Mouse (Mus musculus) left cerebral cortex, postnatal 14 days (tissue): ENCODE results near the gene Tiam1. TPM values are rescaled to one million over a fixed set of nuclear protein-coding genes. Genes with fewer than 3 reads are reported as not detected.

Source experiments
- DNase-seq, 2 experiments: peaks; one replicate each; pipeline ENCODE4 v3.0.0; 2021 to 2022; ENCODE audit warnings: low spot score in 2 of 2, mixed read lengths in 1 of 2
- intact Hi-C: fragments of 180-260 bp; cut with DNase I; formaldehyde crosslinking; loops from one replicate; pipeline ENCODE4 v1.15.1; 2025
- total RNA-seq, 2 experiments: library from RNA; stranded (reverse); gene quantifications; 2 replicates each; pipeline ENCODE4 v1.2.3; 2021

Gene Tiam1
- total RNA-seq, 2 experiments from 2014 or later = 88.5 to 101 TPM

DNA sequence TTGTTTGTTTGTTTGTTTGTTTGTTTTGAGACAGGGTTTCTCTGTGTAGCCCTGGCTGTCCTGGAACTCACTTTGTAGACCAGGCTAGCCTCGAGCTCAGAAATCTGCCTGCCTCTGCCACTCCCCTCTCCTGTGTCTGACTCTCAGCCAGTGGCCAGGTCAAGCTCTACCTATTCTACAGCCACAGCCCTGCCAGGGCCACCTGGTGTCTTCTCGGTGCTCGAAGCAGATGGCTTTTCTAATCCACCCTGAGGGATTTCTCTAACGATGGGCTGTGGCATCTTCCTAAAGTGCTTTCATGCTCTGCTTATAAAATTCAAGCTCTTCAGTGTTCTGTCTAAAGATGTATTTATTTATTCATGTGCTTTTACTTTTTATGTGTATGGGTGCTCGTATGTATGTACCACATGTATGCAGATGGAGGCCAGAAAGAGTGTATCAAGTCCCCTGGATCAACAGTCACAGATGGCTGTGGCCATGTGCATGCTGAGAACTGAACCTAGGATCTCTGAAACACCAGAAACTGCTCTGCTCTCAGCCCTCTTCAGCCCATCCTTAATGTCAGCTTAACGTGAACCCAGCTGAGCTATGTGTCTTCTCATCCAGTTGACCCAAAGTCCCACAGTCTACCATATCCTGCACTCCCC is 117.9 kb downstream of the Tiam1 start:
- no peak for DNase-seq
- intact Hi-C loops = no loop called here

DNA sequence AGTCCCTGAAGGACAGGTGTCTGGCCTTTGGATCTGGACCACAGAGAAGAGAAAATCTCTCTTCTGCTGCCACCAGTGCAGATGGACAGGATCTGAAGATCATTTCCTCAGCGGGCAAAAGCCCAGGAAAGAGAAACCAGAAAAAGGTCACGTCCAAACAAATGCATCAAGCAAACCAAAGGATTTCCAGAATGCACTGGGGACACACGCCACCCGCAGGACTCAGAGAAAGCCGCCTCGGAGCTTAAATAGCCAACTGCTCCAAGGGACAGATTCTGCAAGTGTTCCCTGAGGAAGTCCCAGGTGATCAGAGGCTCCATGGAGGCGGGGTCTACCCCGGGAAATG is 119.9 kb downstream of the Tiam1 start:
- intact Hi-C loops = no loop called here
- no peak for DNase-seq

- DNase-seq = no peak
- intact Hi-C loops = no loop called here
Measured at GRCm38 (mm10) chr16:90022932-90023664, 120.5 kb downstream of the Tiam1 start.

DNA sequence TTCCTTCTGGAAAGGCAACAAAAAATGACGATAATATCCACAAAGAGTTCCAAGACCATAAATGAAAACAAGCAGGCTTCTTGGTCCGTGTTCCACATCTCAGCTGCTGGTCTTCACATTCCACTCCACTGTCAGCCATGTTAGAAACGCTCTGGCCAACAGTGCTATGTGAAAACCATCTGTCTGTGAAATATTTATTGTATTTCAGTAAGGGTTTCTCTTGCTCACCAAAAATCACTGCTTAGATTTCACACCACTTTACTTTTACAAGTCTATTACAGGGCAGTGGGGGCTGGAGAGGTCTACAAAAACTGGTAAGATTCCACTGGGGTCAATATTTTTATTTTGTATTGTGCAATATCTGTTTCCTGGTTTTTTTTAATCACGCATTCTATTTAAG is 127.5 kb downstream of the Tiam1 start:
- intact Hi-C loops = no loop called here
- DNase-seq = no peak

DNA sequence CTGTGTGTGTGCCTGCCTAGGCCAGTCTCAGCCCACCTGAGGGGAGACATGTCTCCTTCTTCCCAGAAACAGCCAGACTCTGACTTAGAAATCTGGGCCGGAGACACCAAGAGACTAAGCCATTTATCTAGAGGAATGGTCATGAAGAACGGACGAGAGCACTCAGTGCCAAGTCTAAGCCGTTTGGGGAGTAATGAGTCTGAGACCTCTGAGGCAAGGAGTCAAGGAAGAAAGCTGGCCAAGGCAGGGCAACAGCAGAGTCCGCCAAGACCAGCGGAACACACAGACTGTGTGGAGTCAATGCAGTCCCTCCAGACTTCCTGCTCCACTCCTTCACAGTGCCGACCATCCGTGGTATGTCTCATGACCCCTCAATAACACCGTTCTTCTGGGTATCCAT is 129.0 kb downstream of the Tiam1 start:
- DNase-seq = no peak
- intact Hi-C loops = no loop called here

GRCm38 (mm10) chr16:90011521-90012181 is 131.9 kb downstream of the Tiam1 start:
- intact Hi-C loops = no loop called here
- DNase-seq = no peak

- intact Hi-C loops = no loop called here
- no peak for DNase-seq
Measured at GRCm38 (mm10) chr16:90008504-90008903, 135.1 kb downstream of the Tiam1 start.

- no peak for DNase-seq
- intact Hi-C loops = no loop called here
Measured at GRCm38 (mm10) chr16:90007391-90007977, 136.1 kb downstream of the Tiam1 start.

DNA sequence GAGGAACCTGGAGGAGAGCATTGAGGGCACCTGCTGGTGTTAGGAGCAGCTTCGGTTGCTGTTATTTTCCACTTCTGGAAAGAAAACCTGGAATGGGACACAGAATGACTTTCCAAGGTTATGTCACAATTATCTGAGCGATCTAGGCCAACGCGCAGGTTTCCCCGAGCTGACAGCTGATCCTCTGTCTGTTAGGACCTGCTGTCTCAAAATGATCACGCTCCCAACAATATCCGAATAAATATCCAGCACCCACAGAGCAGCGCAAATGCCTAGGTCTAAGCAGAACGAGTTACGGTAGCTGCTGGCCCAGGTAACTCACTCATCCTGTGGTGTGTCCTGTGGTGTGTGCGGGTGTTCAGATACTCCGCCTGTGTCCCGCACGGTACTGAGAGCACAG is 140.0 kb downstream of the Tiam1 start:
- intact Hi-C loops = no loop called here
- no peak for DNase-seq

DNA sequence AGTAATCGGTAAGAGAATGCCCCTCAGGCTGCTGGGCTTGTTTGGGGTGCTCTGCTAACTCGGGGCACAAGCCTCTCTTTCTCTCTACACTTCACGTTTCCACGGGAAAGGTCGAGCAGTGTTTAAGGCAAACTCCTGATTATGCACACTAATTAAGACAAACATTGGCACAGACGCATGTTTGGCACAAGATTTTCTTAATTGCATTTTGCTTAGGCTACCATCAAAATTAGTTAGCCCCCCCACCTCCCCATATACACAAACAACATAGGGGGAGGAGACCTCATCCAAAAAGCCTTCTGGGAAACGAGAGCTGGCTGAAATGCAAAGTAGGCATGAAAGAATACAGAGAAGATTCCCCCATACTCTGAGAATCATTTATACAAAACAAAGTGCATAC is 148.4 kb downstream of the Tiam1 start:
- intact Hi-C loops = no loop called here
- no peak for DNase-seq

GRCm38 (mm10) chr16:89993991-89994825 is 149.4 kb downstream of the Tiam1 start:
- DNase-seq = no peak
- intact Hi-C loops = no loop called here

DNA sequence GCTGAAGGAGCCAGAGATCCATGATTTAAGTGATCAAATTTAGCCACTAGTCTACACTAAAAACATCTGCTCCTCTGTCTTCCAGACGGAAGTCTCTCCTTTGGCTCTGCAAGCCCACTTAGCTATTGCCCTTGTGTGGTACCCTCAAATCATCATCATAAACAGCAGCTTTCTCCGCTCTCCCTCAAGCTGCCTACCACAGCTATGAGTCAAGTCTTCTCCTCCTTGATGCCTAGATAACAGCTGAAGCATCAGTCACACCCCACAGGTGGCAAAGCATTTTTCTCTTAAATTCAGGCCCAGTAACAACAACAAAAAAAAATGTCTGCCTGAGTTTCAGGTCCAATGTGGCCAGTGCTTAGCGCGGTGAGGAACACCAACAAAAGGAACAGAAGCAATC is 150.1 kb downstream of the Tiam1 start:
- no peak for DNase-seq
- intact Hi-C loops = no loop called here

GRCm38 (mm10) chr16:89991701-89992152 is 151.8 kb downstream of the Tiam1 start:
- DNase-seq = no peak
- intact Hi-C loops = no loop called here

DNA sequence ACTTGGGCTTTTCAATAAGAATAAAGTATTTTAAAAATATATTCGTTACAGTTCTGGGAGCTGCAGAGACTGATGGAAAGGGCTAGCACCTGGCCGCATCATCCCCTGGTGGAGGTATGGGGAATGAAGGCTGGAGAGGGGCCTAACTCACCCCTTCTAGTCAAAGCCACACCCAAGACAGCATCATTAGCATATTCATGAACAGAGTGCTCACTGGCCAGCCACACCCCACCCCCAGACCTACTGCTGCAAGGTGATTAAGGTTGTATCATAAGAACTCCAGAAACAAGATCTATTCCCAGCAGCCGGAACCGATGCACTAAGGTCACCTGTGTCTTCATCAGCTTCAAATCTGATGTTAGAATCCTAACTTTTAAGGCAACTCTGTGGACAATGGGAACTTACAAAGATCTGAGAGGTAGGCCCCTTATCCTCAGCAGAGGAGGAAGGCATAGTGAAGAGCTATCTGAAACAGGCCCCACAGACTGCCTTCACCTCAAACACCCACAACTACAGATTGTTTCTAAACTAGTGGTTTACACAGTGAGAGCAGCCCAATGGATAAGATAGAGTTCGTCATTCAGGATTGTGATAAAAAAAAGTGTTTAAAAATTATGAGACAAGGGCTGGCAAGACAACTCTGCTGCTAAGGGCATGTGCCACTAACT is 153.1 kb downstream of the Tiam1 start:
- DNase-seq = no peak
- intact Hi-C loops = no loop called here

GRCm38 (mm10) chr16:89989816-89990215 is 153.8 kb downstream of the Tiam1 start:
- no peak for DNase-seq
- intact Hi-C loops = no loop called here

DNA sequence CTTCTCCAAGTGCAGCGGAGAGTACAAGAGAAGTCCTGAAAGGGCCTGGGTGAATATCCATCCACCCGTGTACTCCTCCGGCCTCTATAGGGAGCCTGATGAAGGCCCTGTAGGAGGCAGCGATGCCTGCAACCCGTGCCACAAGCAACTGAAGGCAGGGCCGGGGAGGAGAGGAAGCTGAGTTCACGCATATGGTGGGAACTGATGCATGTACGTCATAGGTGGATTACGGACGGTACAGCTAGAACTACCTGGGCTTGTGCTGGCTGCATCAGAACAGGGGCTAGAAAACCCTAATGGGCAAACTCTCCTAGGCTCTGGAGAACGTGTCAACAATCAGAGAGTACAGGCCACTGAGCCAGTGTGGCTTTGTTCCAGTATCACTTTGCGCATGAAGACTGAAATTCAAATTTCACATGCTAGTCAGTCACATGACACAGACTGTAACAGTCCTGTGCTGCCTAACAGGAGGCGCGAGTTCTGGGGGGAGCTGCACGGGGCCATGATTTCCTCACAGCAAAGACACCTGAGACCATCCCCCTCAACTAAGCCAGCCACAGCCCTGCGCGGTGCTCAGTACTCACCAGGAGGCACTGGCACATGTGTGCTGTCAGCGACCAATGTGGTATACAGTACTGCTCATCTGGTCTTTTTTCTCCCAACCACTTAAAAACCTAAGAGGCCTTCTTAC is 156.8 kb downstream of the Tiam1 start:
- no peak for DNase-seq
- intact Hi-C loops = no loop called here

- peak in 1 of 2 experiments; percentile 62 for DNase-seq
- intact Hi-C loops = no loop called here
Measured at GRCm38 (mm10) chr16:89985702-89986481, 157.7 kb downstream of the Tiam1 start.
